Mouse (Mus musculus): ENCODE measurements around the gene Trmt1.
A peak's percentile ranks its signal among the peaks of the same experiment; 100 is the strongest.

Trmt1 gene

GRCm38 (mm10) chr8:84731371-84732177 lies 45.5 kb downstream of the Trmt1 start:
- no peak for DNase-seq (ENCODE audit: low spot score)

- DNase-seq (ENCODE audit: low spot score): no peak
These were observed 46.4 kb downstream of the Trmt1 start for GRCm38 (mm10) chr8:84732545-84732944.

GRCm38 (mm10) chr8:84732996-84733395 lies 46.9 kb downstream of the Trmt1 start:
- DNase-seq (ENCODE audit: low spot score): no peak

GRCm38 (mm10) chr8:84733959-84734358 lies 47.9 kb downstream of the Trmt1 start:
- no peak for DNase-seq (ENCODE audit: low spot score)

GRCm38 (mm10) chr8:84734680-84735079 lies 48.6 kb downstream of the Trmt1 start:
- DNase-seq (ENCODE audit: low spot score): no peak

- DNase-seq (ENCODE audit: low spot score): no peak
These were observed 49.5 kb downstream of the Trmt1 start for GRCm38 (mm10) chr8:84735597-84735996.

GRCm38 (mm10) chr8:84736521-84736920 lies 50.4 kb downstream of the Trmt1 start:
- no peak for DNase-seq (ENCODE audit: low spot score)

- peak; percentile 79 for DNase-seq (ENCODE audit: low spot score)
These were observed 51.5 kb downstream of the Trmt1 start for GRCm38 (mm10) chr8:84737608-84738007.

GRCm38 (mm10) chr8:84738266-84738665 lies 52.2 kb downstream of the Trmt1 start:
- DNase-seq (ENCODE audit: low spot score): no peak

GRCm38 (mm10) chr8:84738715-84739400 lies 52.8 kb downstream of the Trmt1 start:
- no peak for DNase-seq (ENCODE audit: low spot score)

- DNase-seq (ENCODE audit: low spot score): no peak
These were observed 53.3 kb downstream of the Trmt1 start for GRCm38 (mm10) chr8:84739401-84739742.

- no peak for DNase-seq (ENCODE audit: low spot score)
These were observed 55.1 kb downstream of the Trmt1 start for GRCm38 (mm10) chr8:84740895-84741843.

- DNase-seq (ENCODE audit: low spot score): no peak
These were observed 56.3 kb downstream of the Trmt1 start for GRCm38 (mm10) chr8:84742171-84743053.

GRCm38 (mm10) chr8:84743054-84743415 lies 56.9 kb downstream of the Trmt1 start:
- no peak for DNase-seq (ENCODE audit: low spot score)

GRCm38 (mm10) chr8:84743517-84744420 lies 57.7 kb downstream of the Trmt1 start:
- DNase-seq (ENCODE audit: low spot score): no peak

GRCm38 (mm10) chr8:84745032-84745925 lies 59.2 kb downstream of the Trmt1 start:
- no peak for DNase-seq (ENCODE audit: low spot score)

Measured in c-Kit-positive CD71-positive TER-119-positive erythroid progenitor cells, embryonic 14.5 days (primary cell).